Mouse (Mus musculus) heart, postnatal 10 days (tissue): ENCODE data around the gene Uox. TPM values are rescaled to one million over a fixed set of nuclear protein-coding genes. Genes with fewer than 3 reads are reported as not detected.

ENCODE experiments used
- DNase-seq, 2 experiments: peaks; one replicate each; pipeline ENCODE4 v3.0.0; 2021
- intact Hi-C: fragments of 180-260 bp; cut with DNase I; formaldehyde crosslinking; loops from one replicate; pipeline ENCODE4 v1.15.1; 2025
- total RNA-seq, 2 experiments: library from RNA; stranded (reverse); gene quantifications; 2 replicates each; pipeline ENCODE4 v1.2.3; 2021

Uox gene
- total RNA-seq, 2 experiments from 2014 or later = not detected

- DNase-seq = no peak
- intact Hi-C loops = no loop called here
These were observed 48.1 kb downstream of the Uox start for GRCm38 (mm10) chr3:146618357-146618756.

- DNase-seq = no peak
- intact Hi-C loops = no loop called here
These were observed 49.9 kb downstream of the Uox start for GRCm38 (mm10) chr3:146620101-146620500.

GRCm38 (mm10) chr3:146620555-146621249, 50.5 kb downstream of the Uox start:
- intact Hi-C loops = no loop called here
- DNase-seq = peak; percentile 38 to 42

GRCm38 (mm10) chr3:146621966-146622365, 51.7 kb downstream of the Uox start:
- no peak for DNase-seq
- intact Hi-C loops = no loop called here

- no peak for DNase-seq
- intact Hi-C loops = no loop called here
These were observed 55.5 kb downstream of the Uox start for GRCm38 (mm10) chr3:146625766-146626165.

GRCm38 (mm10) chr3:146628227-146628982, 58.2 kb downstream of the Uox start:
- intact Hi-C loops = no loop called here
- no peak for DNase-seq

GRCm38 (mm10) chr3:146632506-146632905, 62.3 kb downstream of the Uox start:
- intact Hi-C loops = no loop called here
- DNase-seq = no peak

GRCm38 (mm10) chr3:146641818-146642427, 71.7 kb downstream of the Uox start:
- intact Hi-C loops = no loop called here
- DNase-seq = no peak

- intact Hi-C loops = no loop called here
- no peak for DNase-seq
These were observed 79.2 kb downstream of the Uox start for GRCm38 (mm10) chr3:146649311-146649894.

GRCm38 (mm10) chr3:146650716-146651115, 80.5 kb downstream of the Uox start:
- DNase-seq = no peak
- intact Hi-C loops = no loop called here

GRCm38 (mm10) chr3:146651217-146651616, 81.0 kb downstream of the Uox start, which contains the start of gene 4930503B20Rik:
TSS of gene 4930503B20Rik (minus strand) at chr3:146651317.
- DNase-seq = no peak
- intact Hi-C loops = no loop called here

GRCm38 (mm10) chr3:146652431-146652830, 82.2 kb downstream of the Uox start:
- intact Hi-C loops = no loop called here

GRCm38 (mm10) chr3:146653692-146654091, 83.5 kb downstream of the Uox start:
- intact Hi-C loops = no loop called here
- DNase-seq = no peak

More at GRCm38 (mm10) chr3:146652431-146652830, 82.2 kb downstream of the Uox start:
- DNase-seq = no peak

GRCm38 (mm10) chr3:146655111-146655577, 84.9 kb downstream of the Uox start:
- no peak for DNase-seq
- intact Hi-C loops = no loop called here

GRCm38 (mm10) chr3:146657433-146657832, 87.2 kb downstream of the Uox start:
- no peak for DNase-seq
- intact Hi-C loops = no loop called here

- intact Hi-C loops = no loop called here
- DNase-seq = no peak
These were observed 87.9 kb downstream of the Uox start for GRCm38 (mm10) chr3:146658061-146658639.

- intact Hi-C loops = no loop called here
- DNase-seq = peak in 1 of 2 experiments; percentile 39
These were observed 89.1 kb downstream of the Uox start for GRCm38 (mm10) chr3:146659321-146659720.

- DNase-seq = no peak
- intact Hi-C loops = no loop called here
These were observed 90.8 kb downstream of the Uox start for GRCm38 (mm10) chr3:146661001-146661400.

GRCm38 (mm10) chr3:146661907-146662306, 91.7 kb downstream of the Uox start:
- intact Hi-C loops = no loop called here
- DNase-seq = no peak

- intact Hi-C loops = no loop called here
- DNase-seq = peak; percentile 46 to 58
These were observed 100.9 kb downstream of the Uox start for GRCm38 (mm10) chr3:146671121-146671520.

GRCm38 (mm10) chr3:146675101-146675500, 104.9 kb downstream of the Uox start:
- DNase-seq = no peak
- intact Hi-C loops = no loop called here
